Mouse (Mus musculus) midbrain, postnatal 0 days (tissue): Measurements from ENCODE around the gene Ube2f. TPM values are rescaled to one million over a fixed set of nuclear protein-coding genes. Genes with fewer than 3 reads are reported as not detected.

Source experiments
- ATAC-seq: fragments of 200-750 bp; cut with Nextera tagmentation; 2 replicates; pipeline ENCODE4 v1.8.0; 2017; ENCODE audit warnings: moderate number of reproducible peaks, mild to moderate bottlenecking, moderate TSS enrichment, moderate library complexity; ENCODE audit not compliant: low FRiP score
- DNase-seq: peaks from one replicate; pipeline ENCODE4 v3.0.0-alpha.2; 2015; ENCODE audit warnings: low spot score
- H3K27ac ChIP-seq: fragments of 300-500 bp; sonication (generic); 2 replicates; pipeline ENCODE4 v1.5.1; 2014; ENCODE audit warnings: low read depth, mild to moderate bottlenecking, low read length, mixed read lengths
- H3K27me3 ChIP-seq: fragments of 300-500 bp; sonication (generic); 2 replicates; pipeline ENCODE4 v1.6.1; 2014; ENCODE audit warnings: low read length, control low read depth, mixed read lengths; ENCODE audit not compliant: insufficient read depth
- H3K36me3 ChIP-seq: fragments of 300-500 bp; sonication (generic); 2 replicates; pipeline ENCODE4 v1.6.1; 2014; ENCODE audit warnings: low read length, control low read depth, mixed read lengths; ENCODE audit not compliant: insufficient read depth
- H3K4me1 ChIP-seq: fragments of 300-500 bp; sonication (generic); 2 replicates; pipeline ENCODE4 v1.6.1; 2014; ENCODE audit warnings: mild to moderate bottlenecking, control low read depth, antibody characterized with exemption, low read length, mixed read lengths; ENCODE audit not compliant: insufficient read depth
- H3K4me2 ChIP-seq: fragments of 300-500 bp; sonication (generic); 2 replicates; pipeline ENCODE4 v1.6.1; 2014; ENCODE audit warnings: low read depth, mild to moderate bottlenecking, low read length, mixed read lengths; ENCODE audit not compliant: poor library complexity, severe bottlenecking
- H3K4me3 ChIP-seq: fragments of 300-500 bp; sonication (generic); 2 replicates; pipeline ENCODE4 v1.5.1; 2014; ENCODE audit warnings: low read depth, mild to moderate bottlenecking, low read length, moderate library complexity
- H3K9ac ChIP-seq: fragments of 300-500 bp; sonication (generic); replicated peaks from 2 replicates; pipeline ENCODE4 v1.6.1; 2014; ENCODE audit warnings: mild to moderate bottlenecking, low read length, moderate library complexity, mixed read lengths; ENCODE audit not compliant: poor library complexity, severe bottlenecking
- H3K9me3 ChIP-seq: fragments of 300-500 bp; sonication (generic); 2 replicates; pipeline ENCODE4 v1.6.1; 2016; ENCODE audit warnings: low read length, control low read depth
- CTCF ChIP-seq: IDR thresholded peaks from 2 replicates; pipeline ENCODE4 v1.5.1; 2016; ENCODE audit warnings: antibody characterized with exemption, mild to moderate bottlenecking
- WGBS: fragments of 180-500 bp; shearing (Covaris S2); extraction: QIAGEN DNeasy Blood & Tissue Kit; methylation state at CpG from one replicate; pipeline ENCODE4 v1.1.7; 2014; 5-methylcytosine and 5-hydroxymethylcytosine counted together
- polyA plus RNA-seq: library from polyadenylated mRNA; unstranded; fragments of >200 nt; fragmentation: Nextera tagmentation; extraction: Ambion mirVana; gene quantifications from 2 replicates; pipeline ENCODE4 v1.2.1, GENCODE M21; 2015
- total RNA-seq: library from RNA; depleted of rRNA; stranded (reverse); fragments of >200 nt; gene quantifications from 2 replicates; pipeline ENCODE4 v1.2.3, GENCODE M21; 2014

Ube2f gene
- total and polyA plus RNA-seq, 2 experiments from 2014 or later, result 41.2 to 42.5 TPM

- DNase-seq, result no peak
- Histone ChIP-seq H3K9me3 (no peaks in the 10 kb centered on the region), H3K4me1 (no peaks in the 10 kb centered on the region), H3K27ac (no peak overlapping the region), H3K4me2 (no peak overlapping the region), H3K4me3 (no peak overlapping the region), H3K27me3 (no peaks in the 10 kb centered on the region), H3K36me3 (no peaks in the 10 kb centered on the region), H3K9ac (no peak overlapping the region)
- 73% methylated on average over 3 of the region's 3 CpGs for WGBS
- TF ChIP-seq CTCF, result no peak
- no peak for ATAC-seq
Measured at GRCm38 (mm10) chr1:91207334-91208074, 42.6 kb upstream of the Ube2f start.

- Histone ChIP-seq H3K4me2 (no peak overlapping the region), H3K4me3 (no peak overlapping the region), H3K9me3 (no peaks in the 10 kb centered on the region), H3K36me3 (no peaks in the 10 kb centered on the region), H3K9ac (no peak overlapping the region), H3K4me1 (no peaks in the 10 kb centered on the region), H3K27me3 (no peaks in the 10 kb centered on the region), H3K27ac (peak overlapping the region; percentile 70)
- DNase-seq (peak; percentile 91), ATAC-seq (peak; percentile 84)
- 70% methylated on average over 6 of the region's 6 CpGs for WGBS
- TF ChIP-seq CTCF, result no peak
Measured at GRCm38 (mm10) chr1:91209343-91209742, 40.8 kb upstream of the Ube2f start.

GRCm38 (mm10) chr1:91209785-91210184 is 40.3 kb upstream of the Ube2f start:
- TF ChIP-seq CTCF, result no peak
- H3K9ac ChIP-seq, result no peak overlapping the region
- DNase-seq (peak; percentile 91), ATAC-seq (peak; percentile 85)
- WGBS, result 71% methylated on average over 6 of the region's 6 CpGs
- H3K36me3 ChIP-seq, result no peaks in the 10 kb centered on the region
- peak overlapping the region; percentile 70 for H3K27ac ChIP-seq
- H3K9me3 ChIP-seq, result no peaks in the 10 kb centered on the region
- no peaks in the 10 kb centered on the region for H3K27me3 ChIP-seq
- H3K4me1 ChIP-seq, result no peaks in the 10 kb centered on the region
- no peak overlapping the region for H3K4me2 ChIP-seq
- no peak overlapping the region for H3K4me3 ChIP-seq

- peak; percentile 81 for TF ChIP-seq CTCF
- ATAC-seq, result peak; percentile 24; the same call in 1 of the 2 replicates
- Histone ChIP-seq H3K9me3 (no peaks in the 10 kb centered on the region), H3K4me1 (no peaks in the 10 kb centered on the region), H3K4me3 (no peak overlapping the region), H3K27ac (peak overlapping the region; percentile 70), H3K36me3 (no peaks in the 10 kb centered on the region), H3K27me3 (no peaks in the 10 kb centered on the region), H3K4me2 (no peak overlapping the region), H3K9ac (no peak overlapping the region)
- 93% methylated on average over 1 of the region's 1 CpGs for WGBS
- peak; percentile 88 for DNase-seq
Measured at GRCm38 (mm10) chr1:91211099-91211498, 39.0 kb upstream of the Ube2f start.

GRCm38 (mm10) chr1:91211591-91212008 is 38.5 kb upstream of the Ube2f start:
- no peaks in the 10 kb centered on the region for H3K4me1 ChIP-seq
- WGBS, result 67% methylated on average over 7 of the region's 7 CpGs
- H3K27ac ChIP-seq, result peak overlapping the region; percentile 70
- no peak overlapping the region for H3K4me3 ChIP-seq
- H3K9me3 ChIP-seq, result no peaks in the 10 kb centered on the region
- no peak for TF ChIP-seq CTCF
- ATAC-seq (peak; percentile 4; the same call in 1 of the 2 replicates), DNase-seq (peak; percentile 66)
- H3K4me2 ChIP-seq, result no peak overlapping the region
- H3K9ac ChIP-seq, result no peak overlapping the region
- no peaks in the 10 kb centered on the region for H3K27me3 ChIP-seq
- no peaks in the 10 kb centered on the region for H3K36me3 ChIP-seq

GRCm38 (mm10) chr1:91215264-91215663 is 34.8 kb upstream of the Ube2f start:
- Histone ChIP-seq H3K27ac (no peak overlapping the region), H3K27me3 (no peaks in the 10 kb centered on the region), H3K9me3 (no peaks in the 10 kb centered on the region), H3K36me3 (no peaks in the 10 kb centered on the region), H3K4me3 (no peak overlapping the region), H3K4me2 (no peak overlapping the region), H3K4me1 (0 out of 2 replicates have a peak, but pooled peaks cover 3% of the 10 kb centered on the region), H3K9ac (no peak overlapping the region)
- no peak for ATAC-seq
- no peak for DNase-seq
- 93% methylated on average over 1 of the region's 1 CpGs for WGBS
- TF ChIP-seq CTCF, result no peak
